Mouse (Mus musculus) left cerebral cortex, adult 11 months (tissue): ENCODE results near the gene Plxnb1.

Experiments used
- DNase-seq: peaks from one replicate; pipeline ENCODE4 v3.0.0; 2022; ENCODE audit warnings: low spot score

Plxnb1 gene

GRCm38 (mm10) chr9:109161941-109162340, 66.8 kb downstream of the Plxnb1 start, which contains the start of gene Fbxw21:
Gene Fbxw21 (minus strand): TSS chr9:109162041.
- no peak for DNase-seq

- DNase-seq, result no peak
Measured at GRCm38 (mm10) chr9:109167316-109167715, 72.1 kb downstream of the Plxnb1 start.
